Comparison of ENCODE assay signal across 27 mouse cellular contexts in the genomic region with DNA sequence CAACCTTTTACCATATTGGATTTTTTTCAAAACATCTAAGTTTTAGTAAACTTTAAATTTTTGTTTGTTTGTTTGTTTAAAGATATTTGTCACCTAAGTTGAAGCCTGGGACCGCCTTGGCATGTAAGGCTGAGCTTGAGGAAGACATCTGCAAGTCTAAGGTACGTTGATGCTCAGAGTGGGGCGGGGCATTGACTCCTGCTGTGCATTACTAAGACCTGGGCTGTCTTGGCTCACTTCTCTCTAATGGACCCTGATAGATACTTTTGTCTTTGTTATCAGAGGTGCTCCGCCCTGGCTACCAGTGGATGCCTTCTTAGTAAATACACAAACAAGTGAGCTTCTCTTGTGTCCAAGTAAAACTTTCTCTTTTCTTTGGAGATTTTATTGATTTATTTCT. TPM values are rescaled to one million over a fixed set of nuclear protein-coding genes. Genes with fewer than 3 reads are reported as not detected.
"Had no signal": no experiment of that assay in that cellular context is flagged by ENCODE, and none has a peak within 500 bp of the region (broad histone marks: within the 10 kb centered on the region; RNA-seq: fewer than 3 reads in every experiment).

No protein-coding gene starts in this region.

- ATAC-seq: lung, postnatal 0 days; midbrain, embryonic 13.5 days; midbrain, embryonic 15.5 days had no signal

- DNase-seq: lung, adult 2 months; lung, postnatal 14 days; lung, postnatal 36 days; retina, postnatal 1 day; right cerebral cortex, adult 18-20 months; right cerebral cortex, postnatal 25 days; right cerebral cortex, postnatal 4 days; spleen, adult 18-20 months; thymus, adult 18-20 months; thymus, postnatal 14 days; thymus, postnatal 36 days had no signal

- H3K9me3 ChIP-seq: lung, embryonic 15.5 days; megakaryocyte, embryonic 14.5 days; midbrain, embryonic 15.5 days; neural tube, embryonic 13.5 days had no signal

- H3K4me1 ChIP-seq: lung, embryonic 15.5 days; megakaryocyte, embryonic 14.5 days; midbrain, embryonic 13.5 days; midbrain, embryonic 15.5 days; neural tube, embryonic 13.5 days; neural tube, embryonic 15.5 days had no signal

- H3K9ac ChIP-seq: lung, embryonic 15.5 days; midbrain, embryonic 13.5 days; midbrain, embryonic 15.5 days; neural tube, embryonic 13.5 days; neural tube, embryonic 15.5 days had no signal

- H3K27me3 ChIP-seq: lung, embryonic 15.5 days; megakaryocyte, embryonic 14.5 days; midbrain, embryonic 13.5 days; midbrain, embryonic 15.5 days; neural tube, embryonic 13.5 days; neural tube, embryonic 15.5 days had no signal

- H3K4me2 ChIP-seq: lung, embryonic 15.5 days; midbrain, embryonic 11.5 days; midbrain, embryonic 13.5 days; midbrain, embryonic 15.5 days; neural tube, embryonic 13.5 days; neural tube, embryonic 15.5 days had no signal

- H3K4me3 ChIP-seq: lung, embryonic 15.5 days; megakaryocyte, embryonic 14.5 days; midbrain, embryonic 13.5 days; midbrain, embryonic 15.5 days; neural tube, embryonic 13.5 days; neural tube, embryonic 15.5 days had no signal

- H3K27ac ChIP-seq: lung, embryonic 15.5 days; macrophage; midbrain, embryonic 13.5 days; midbrain, embryonic 15.5 days; neural tube, embryonic 13.5 days; neural tube, embryonic 15.5 days had no signal

RNA-seq across cellular contexts. Expression of a gene that starts 20.6 kb away (rescaled TPM):
- total RNA-seq: megakaryocyte progenitor cell, adult 5-6 weeks; midbrain, postnatal 0 days; monocyte, adult 5-6 weeks had no signal
- polyA plus RNA-seq: lung, embryonic 15.5 days; lung, postnatal 0 days; macrophage; midbrain, embryonic 11.5 days; midbrain, embryonic 15.5 days; neural tube, embryonic 11.5 days; neural tube, embryonic 13.5 days; neural tube, embryonic 15.5 days; small intestine, adult 2 months; stomach, embryonic 14.5 days; thymus, postnatal 0 days had no signal
